Mouse (Mus musculus) heart, postnatal 4 days (tissue): ENCODE measurements around the gene Clspn. TPM values are rescaled to one million over a fixed set of nuclear protein-coding genes. Genes with fewer than 3 reads are reported as not detected.

ENCODE experiments used
- DNase-seq: peaks from one replicate; pipeline ENCODE4 v3.0.0; 2021
- total RNA-seq, 2 experiments: library from RNA; stranded (reverse); gene quantifications; 2 replicates each; pipeline ENCODE4 v1.2.3; 2021

The Clspn gene
- total RNA-seq, 2 experiments from 2014 or later = 18.3 to 21.7 TPM

GRCm38 (mm10) chr4:126567243-126567642 is 10.5 kb downstream of the Clspn start:
- DNase-seq = no peak

- DNase-seq = no peak
These were observed 13.0 kb downstream of the Clspn start for GRCm38 (mm10) chr4:126569783-126570182.

- no peak for DNase-seq
These were observed 19.5 kb downstream of the Clspn start for GRCm38 (mm10) chr4:126576281-126576680.

GRCm38 (mm10) chr4:126577920-126578319 is 21.2 kb downstream of the Clspn start:
- no peak for DNase-seq

GRCm38 (mm10) chr4:126579077-126579476 is 22.3 kb downstream of the Clspn start:
- no peak for DNase-seq

- no peak for DNase-seq
These were observed 29.0 kb downstream of the Clspn start for GRCm38 (mm10) chr4:126585739-126586138.

- DNase-seq = no peak
These were observed 35.3 kb downstream of the Clspn start for GRCm38 (mm10) chr4:126592039-126592438.

GRCm38 (mm10) chr4:126599971-126600754 is 43.4 kb downstream of the Clspn start:
- DNase-seq = peak; percentile 70

GRCm38 (mm10) chr4:126601597-126602444 is 45.1 kb downstream of the Clspn start:
- DNase-seq = peak; percentile 25

GRCm38 (mm10) chr4:126602445-126602762 is 45.7 kb downstream of the Clspn start:
- DNase-seq = no peak

GRCm38 (mm10) chr4:126604141-126604540 is 47.4 kb downstream of the Clspn start:
- no peak for DNase-seq

GRCm38 (mm10) chr4:126605751-126606150 is 49.0 kb downstream of the Clspn start:
- no peak for DNase-seq

GRCm38 (mm10) chr4:126609606-126610181 is 53.0 kb downstream of the Clspn start, which contains the start of gene 5730409E04Rik:
Gene 5730409E04Rik (plus strand): TSS chr4:126609818.
- peak; percentile 84 for DNase-seq

- peak; percentile 9 for DNase-seq
These were observed 55.3 kb downstream of the Clspn start for GRCm38 (mm10) chr4:126611991-126612390.

- no peak for DNase-seq
These were observed 59.6 kb downstream of the Clspn start for GRCm38 (mm10) chr4:126616312-126616711.

- DNase-seq = no peak
These were observed 63.1 kb downstream of the Clspn start for GRCm38 (mm10) chr4:126619691-126620330.

GRCm38 (mm10) chr4:126620349-126620874 is 63.7 kb downstream of the Clspn start:
- DNase-seq = no peak

- DNase-seq = peak; percentile 16
These were observed 70.4 kb downstream of the Clspn start for GRCm38 (mm10) chr4:126627021-126627681.

GRCm38 (mm10) chr4:126631922-126632321 is 75.2 kb downstream of the Clspn start:
- DNase-seq = no peak

GRCm38 (mm10) chr4:126632668-126633067 is 75.9 kb downstream of the Clspn start:
- DNase-seq = no peak

GRCm38 (mm10) chr4:126636330-126636729 is 79.6 kb downstream of the Clspn start:
- no peak for DNase-seq

GRCm38 (mm10) chr4:126637446-126637845 is 80.7 kb downstream of the Clspn start:
- no peak for DNase-seq
